Mouse (Mus musculus): ENCODE measurements around the gene Actl6b.

The Actl6b gene

GRCm38 (mm10) chr5:137565744-137566143 is 12.4 kb downstream of the Actl6b start:
- no peak for DNase-seq

DNA sequence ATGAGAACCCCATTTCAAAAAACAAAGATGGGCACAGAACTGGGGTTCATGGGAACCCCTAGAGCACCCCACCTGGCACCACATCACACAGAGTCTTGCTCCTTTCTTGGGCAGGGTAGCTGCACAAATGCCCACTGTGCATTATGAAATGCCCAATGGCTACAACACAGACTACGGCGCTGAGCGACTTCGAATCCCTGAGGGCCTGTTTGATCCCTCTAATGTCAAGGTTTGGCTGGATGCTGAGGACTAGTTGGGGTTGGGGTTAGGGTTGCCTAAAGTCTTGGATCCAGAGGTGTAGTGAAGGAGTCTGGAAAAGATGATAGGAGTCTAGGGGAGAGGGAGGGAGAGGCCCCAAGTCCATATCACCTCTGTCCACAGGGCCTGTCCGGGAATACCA is 13.1 kb downstream of the Actl6b start:
- no peak for DNase-seq

DNA sequence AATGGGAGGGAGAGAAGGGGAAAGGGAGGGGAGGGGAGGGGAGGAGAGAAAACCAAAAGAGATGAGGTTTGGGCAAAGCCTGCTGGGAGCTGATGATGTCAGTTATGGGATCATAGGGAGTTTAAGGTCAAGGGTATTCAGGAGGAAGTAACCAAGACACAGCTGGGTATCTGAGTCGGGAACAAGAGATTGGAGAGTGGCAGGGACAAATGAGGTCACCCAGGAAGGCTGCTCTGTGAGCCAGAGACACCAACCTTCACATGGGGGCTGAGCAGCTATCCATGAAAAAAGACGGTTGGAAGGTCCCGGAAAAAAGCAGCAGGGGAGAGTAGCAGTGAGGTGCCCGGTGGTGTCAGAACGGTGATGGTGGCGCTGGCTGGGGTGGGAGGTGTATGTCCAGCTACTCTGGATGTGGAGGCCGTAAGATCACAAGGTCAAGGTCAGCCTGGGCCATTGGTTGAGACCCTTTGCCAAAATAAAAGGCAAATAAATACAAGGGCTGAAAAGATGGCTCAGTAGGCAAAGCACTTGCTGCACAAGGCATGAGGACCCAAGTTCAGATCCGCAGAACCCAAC is 15.0 kb downstream of the Actl6b start:
- DNase-seq: no peak

DNA sequence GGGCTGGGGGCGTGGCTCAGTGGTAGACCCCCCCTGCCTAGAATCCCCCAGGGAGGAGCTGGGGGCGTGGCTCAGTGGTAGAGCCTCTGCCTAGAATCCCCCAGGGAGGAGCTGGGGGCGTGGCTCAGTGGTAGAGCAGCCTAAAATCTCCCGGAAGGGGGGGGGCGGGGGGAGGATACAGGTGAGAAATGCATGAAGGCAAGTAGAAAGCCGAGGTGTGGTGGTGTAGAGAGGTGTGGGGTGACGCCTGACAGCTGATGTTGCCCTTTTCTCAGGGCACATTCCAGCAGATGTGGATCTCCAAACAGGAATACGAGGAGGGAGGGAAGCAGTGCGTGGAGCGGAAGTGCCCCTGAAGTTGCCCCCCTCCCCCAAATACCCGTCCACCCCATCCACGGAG is 15.7 kb downstream of the Actl6b start:
- DNase-seq: no peak

GRCm38 (mm10) chr5:137569665-137570064 is 16.3 kb downstream of the Actl6b start, which contains the start of gene Tfr2:
Gene Tfr2, plus strand, starts transcription at chr5:137569840.
- no peak for DNase-seq

- no peak for DNase-seq
Observed at GRCm38 (mm10) chr5:137570181-137570580, 16.9 kb downstream of the Actl6b start.

- no peak for DNase-seq
Observed at GRCm38 (mm10) chr5:137570691-137571586, 17.6 kb downstream of the Actl6b start.

DNA sequence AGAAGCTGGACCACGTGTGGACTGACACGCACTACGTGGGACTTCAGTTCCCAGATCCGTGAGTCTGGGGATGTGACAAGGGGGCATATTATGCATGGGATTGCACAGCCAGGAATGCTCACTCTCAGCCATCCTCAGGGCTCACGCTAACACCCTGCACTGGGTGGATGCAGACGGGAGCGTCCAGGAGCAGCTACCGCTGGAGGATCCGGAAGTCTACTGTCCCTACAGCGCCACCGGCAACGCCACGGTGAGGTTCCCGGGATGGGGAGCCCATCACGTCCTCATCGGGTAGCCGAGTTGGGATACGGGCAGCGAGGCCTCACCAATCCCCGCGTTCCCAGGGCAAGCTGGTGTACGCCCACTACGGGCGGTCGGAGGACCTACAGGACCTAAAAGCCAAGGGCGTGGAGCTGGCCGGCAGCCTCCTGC is 21.2 kb downstream of the Actl6b start:
- DNase-seq: peak; percentile 75 to 84

- DNase-seq: no peak
Observed at GRCm38 (mm10) chr5:137580246-137580645, 26.9 kb downstream of the Actl6b start.

DNA sequence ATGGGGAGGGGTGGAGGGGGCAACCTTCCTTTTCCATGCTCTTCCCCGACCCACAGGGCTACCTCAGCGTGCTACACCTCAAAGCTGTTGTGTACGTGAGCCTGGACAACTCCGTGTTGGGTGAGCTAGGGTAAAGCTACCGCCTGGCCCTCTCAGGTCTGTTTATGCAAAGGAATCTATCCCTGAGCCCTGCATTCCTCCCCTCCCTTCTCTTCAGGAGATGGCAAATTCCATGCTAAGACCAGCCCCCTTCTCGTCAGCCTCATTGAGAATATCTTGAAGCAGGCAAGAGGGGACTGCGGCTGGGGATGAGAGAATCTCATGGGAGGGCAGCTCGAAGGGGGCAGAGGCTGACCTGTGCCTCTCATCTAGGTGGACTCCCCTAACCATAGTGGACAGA is 29.4 kb downstream of the Actl6b start:
- no peak for DNase-seq

DNA sequence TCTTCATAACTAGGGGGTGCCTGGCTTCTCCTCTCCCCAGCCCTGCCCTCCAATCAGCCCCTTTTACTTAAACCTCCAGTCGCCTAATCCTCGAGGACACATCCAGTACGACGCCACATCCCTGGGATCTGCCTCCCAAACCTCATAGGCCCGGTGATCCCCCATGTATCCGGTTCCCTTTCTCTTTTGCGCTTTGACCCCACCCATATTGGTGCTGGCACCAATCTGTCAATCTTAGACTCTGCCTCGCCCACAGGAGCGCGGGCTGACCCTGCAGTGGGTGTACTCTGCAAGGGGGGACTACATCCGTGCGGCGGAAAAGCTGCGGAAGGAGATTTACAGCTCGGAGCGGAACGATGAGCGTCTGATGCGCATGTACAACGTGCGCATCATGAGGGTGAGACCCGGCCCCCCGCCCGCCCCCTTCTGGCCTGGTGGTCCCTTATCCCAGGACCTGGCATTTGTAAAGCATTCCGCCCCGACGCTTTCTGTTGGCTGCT is 30.4 kb downstream of the Actl6b start:
- DNase-seq: peak; percentile 42 to 47

DNA sequence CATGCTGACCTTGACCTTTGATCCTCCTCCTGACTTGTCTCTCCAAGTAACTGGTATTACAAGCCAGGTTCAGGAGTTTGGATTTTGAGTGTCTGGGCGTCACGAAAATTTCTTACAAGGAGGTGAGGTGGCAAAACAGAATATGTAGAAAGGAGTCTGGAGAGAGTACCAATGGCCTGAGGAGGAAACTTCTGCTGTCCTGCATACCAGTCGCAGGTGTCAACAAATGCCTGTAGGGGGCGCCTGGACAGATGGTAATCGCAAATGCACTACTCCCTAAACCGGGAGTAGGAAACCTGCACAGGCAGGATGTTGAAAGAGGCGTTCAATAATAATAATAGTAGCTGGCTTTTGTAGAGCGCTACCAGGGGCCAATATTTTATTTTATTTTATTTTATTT is 31.7 kb downstream of the Actl6b start:
- DNase-seq: peak; percentile 71 to 90

GRCm38 (mm10) chr5:137590507-137590906 is 37.2 kb downstream of the Actl6b start:
- DNase-seq: no peak

DNA sequence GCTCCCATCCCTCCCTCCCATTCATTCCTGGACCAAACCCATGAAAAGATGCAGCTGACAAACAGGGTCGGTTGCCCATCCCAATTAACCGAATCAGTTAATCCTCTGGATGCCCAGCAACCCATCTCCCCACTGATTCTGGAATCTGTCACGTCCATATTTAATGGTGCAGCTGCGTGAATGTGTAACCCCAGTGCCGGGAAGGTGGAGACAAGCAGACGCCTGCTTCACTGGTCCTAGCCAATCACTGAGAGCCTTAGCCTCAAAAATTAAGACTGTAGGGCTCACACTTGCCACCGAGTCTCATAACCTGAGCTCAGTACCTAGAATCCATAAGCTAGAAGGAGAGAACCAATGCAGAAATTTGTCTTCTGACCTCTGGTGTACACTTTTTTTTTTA is 42.6 kb downstream of the Actl6b start:
- no peak for DNase-seq

GRCm38 (mm10) chr5:137596601-137597261 is 43.4 kb downstream of the Actl6b start:
- no peak for DNase-seq

- no peak for DNase-seq
Observed at GRCm38 (mm10) chr5:137597625-137598024, 44.3 kb downstream of the Actl6b start.

- no peak for DNase-seq
Observed at GRCm38 (mm10) chr5:137598100-137598826, 44.9 kb downstream of the Actl6b start.

DNA sequence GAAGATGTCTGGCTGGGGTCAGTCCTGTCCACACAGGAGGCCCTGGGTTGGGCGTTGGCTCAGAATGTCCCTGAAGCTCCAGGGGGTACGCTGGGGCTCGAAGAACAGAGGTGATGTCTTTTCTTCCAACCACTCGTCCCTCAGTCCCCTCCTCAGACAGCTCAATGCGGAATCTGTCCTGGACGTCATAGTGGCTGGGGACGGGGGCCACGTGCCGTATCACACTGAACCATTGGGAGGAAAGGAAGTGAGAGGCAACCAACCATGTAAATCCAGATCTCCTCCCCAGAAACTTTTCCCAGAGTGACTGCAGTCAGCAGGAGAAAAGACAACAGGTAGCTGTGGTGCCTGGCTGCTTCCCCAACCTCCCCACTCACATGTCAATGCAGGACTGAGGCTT is 46.3 kb downstream of the Actl6b start:
- no peak for DNase-seq

DNA sequence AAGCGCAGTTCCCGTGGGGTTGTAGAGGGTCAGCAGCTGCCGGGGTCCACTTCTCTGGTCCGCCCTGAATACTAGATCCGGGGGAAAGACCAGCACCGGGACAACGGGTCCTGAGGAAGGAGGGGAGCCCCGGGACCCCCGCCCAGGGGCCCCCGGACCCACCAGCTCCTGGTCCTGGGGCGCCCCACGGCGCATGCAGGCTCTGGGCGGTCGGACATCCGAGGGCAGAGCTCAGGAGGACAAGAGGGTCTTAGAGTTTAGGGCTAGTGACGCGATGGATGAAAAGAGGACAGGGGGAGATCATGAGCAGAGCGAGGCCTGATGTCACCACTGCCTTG is 46.9 kb downstream of the Actl6b start:
- no peak for DNase-seq

- peak; percentile 96 to 97 for DNase-seq
Observed at GRCm38 (mm10) chr5:137600619-137601364, 47.5 kb downstream of the Actl6b start, which contains the start of gene Mospd3. Gene Mospd3, minus strand, starts transcription at chr5:137601058.

- DNase-seq: peak in 1 of 2 experiments; percentile 36
Observed at GRCm38 (mm10) chr5:137601365-137601729, 48.0 kb downstream of the Actl6b start.
